Mouse (Mus musculus): ENCODE data around the gene Tagap1. TPM values are rescaled to one million over a fixed set of nuclear protein-coding genes. Genes with fewer than 3 reads are reported as not detected.
"Not testable (repeated sequence)": the region's sequence is repeated elsewhere in the genome, so short reads cannot be mapped to it uniquely, and the experiment has no call there.

Gene Tagap1
- total RNA-seq, 1 experiment from 2014 or later: 53.8 TPM

GRCm38 (mm10) chr17:6914066-6914465 is 46.9 kb downstream of the Tagap1 start:
- not testable (repeated sequence) for ATAC-seq (replicated peaks in 1 of 2; ENCODE audit: insufficient read depth in 1 of 2, low FRiP score in 2 of 2, low TSS enrichment in 1 of 2, low read depth in 1 of 2, poor library complexity in 2 of 2, severe bottlenecking in 2 of 2)

Other genes with a start within 250 kb of the Tagap1 start
- 130 and 159 TPM in 2 replicates for gene Ezr, start 178.4 kb downstream of the Tagap1 start, total RNA-seq (2017)
- gene Rsph3b, start 12.5 kb downstream of the Tagap1 start, total RNA-seq (2017): 43.9 and 48.7 TPM in 2 replicates
- gene Rnaset2b, start 9.5 kb upstream of the Tagap1 start, total RNA-seq (2017): 439 and 500 TPM in 2 replicates
- not detected in 2 replicates for gene Gm49721, start 17.7 kb upstream of the Tagap1 start, total RNA-seq (2017)
- gene Gm1604a, start 64.4 kb upstream of the Tagap1 start, total RNA-seq (2017): not detected in 2 replicates
- 0.40 and 3.6 TPM in 2 replicates for gene Rps6ka2, start 209.0 kb upstream of the Tagap1 start, total RNA-seq (2017)

Measured in hematopoietic stem cell, adult 5-6 weeks (primary cell).